Mouse (Mus musculus): ENCODE data around the gene Rere.
"Not testable (repeated sequence)": the region's sequence is repeated elsewhere in the genome, so short reads cannot be mapped to it uniquely, and the experiment has no call there.

Gene Rere

DNA sequence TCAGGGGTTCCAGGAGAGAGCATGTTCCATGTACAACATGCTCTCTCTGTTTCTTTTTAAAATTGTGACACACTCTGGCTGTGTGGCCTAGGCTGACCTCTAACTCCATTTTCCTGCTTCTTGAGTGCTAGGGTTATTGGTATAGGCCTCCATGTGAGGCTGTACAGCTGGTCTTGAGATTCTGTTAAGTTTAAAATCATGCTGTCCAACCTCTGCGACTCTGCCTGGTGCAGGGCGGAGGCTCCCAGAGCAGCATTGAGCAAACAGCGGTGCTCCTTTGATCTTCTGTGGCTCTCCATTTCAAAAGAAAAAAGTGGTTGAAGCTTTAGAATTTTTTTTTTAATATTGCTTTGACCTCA is 302.3 kb downstream of the Rere start:
- ChIA-PET CTCF (interaction anchor here in 2 of 4 experiments (0.7 to 0.9 kb wide), 2 partner anchors 28 to 341 kb away, joined by 3 read pairs; no protein-coding TSS in a partner anchor), POLR2A (interaction anchor here in 2 of 4 experiments (0.8 to 13.5 kb wide), 5 partner anchors 14 to 23 kb away, joined by 3 to 99 read pairs (median 4); no protein-coding TSS in a partner anchor)

DNA sequence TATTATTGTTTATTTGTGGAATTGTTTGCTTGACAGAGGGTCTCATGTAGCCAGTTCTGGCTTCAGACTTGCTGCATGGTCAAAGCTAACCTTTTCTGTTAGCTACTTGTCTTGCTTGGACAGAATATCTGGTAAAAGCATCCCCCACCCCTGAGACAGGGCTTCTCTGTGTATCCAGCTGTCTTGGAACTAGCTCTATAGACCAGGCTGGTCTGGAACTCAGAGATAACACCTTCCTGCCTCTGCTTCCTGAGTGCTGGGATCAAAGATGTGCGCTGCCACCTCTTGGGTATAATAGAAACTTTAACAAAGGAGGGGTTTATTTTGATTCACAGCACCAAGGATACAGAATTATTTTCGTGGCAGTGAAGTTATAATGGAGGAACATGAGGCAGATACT is 304.4 kb downstream of the Rere start:
- CTCF ChIA-PET = interaction anchor here in 1 of 4 experiments (0.6 kb wide), 1 partner anchor 145 kb away, joined by 3 read pairs; no protein-coding TSS in a partner anchor
- POLR2A ChIA-PET = interaction anchor here in 3 of 4 experiments (0.6 to 13.5 kb wide), 3 partner anchors 16 to 263 kb away, joined by 3 to 99 read pairs (median 4); no protein-coding TSS in a partner anchor

DNA sequence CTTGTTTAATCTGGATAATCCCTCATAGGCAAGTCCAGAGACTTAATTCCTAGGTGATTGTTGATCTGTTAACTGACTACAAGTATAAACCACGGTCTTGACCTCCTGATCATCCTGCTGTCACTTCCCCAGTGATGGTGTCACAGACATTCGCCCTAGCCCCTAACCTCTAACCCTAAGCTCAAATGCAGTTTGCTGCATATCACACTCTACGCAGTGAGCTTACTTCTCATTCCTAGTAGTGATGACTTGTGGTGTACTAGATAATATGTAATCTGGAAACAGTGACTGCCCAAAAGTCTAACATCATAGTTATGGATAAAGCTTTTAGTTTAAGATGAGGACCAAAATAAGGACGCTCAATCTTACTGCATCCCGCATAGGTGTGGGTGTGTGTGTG is 304.8 kb downstream of the Rere start:
- POLR2A ChIA-PET = interaction anchor here in 2 of 4 experiments (0.6 to 13.5 kb wide), 5 partner anchors 9 to 522 kb away, joined by 3 to 99 read pairs (median 4); no protein-coding TSS in a partner anchor
- CTCF ChIA-PET = interaction anchor here in 1 of 4 experiments (0.6 kb wide), 1 partner anchor 1388 kb away, joined by 6 read pairs; no protein-coding TSS in a partner anchor

DNA sequence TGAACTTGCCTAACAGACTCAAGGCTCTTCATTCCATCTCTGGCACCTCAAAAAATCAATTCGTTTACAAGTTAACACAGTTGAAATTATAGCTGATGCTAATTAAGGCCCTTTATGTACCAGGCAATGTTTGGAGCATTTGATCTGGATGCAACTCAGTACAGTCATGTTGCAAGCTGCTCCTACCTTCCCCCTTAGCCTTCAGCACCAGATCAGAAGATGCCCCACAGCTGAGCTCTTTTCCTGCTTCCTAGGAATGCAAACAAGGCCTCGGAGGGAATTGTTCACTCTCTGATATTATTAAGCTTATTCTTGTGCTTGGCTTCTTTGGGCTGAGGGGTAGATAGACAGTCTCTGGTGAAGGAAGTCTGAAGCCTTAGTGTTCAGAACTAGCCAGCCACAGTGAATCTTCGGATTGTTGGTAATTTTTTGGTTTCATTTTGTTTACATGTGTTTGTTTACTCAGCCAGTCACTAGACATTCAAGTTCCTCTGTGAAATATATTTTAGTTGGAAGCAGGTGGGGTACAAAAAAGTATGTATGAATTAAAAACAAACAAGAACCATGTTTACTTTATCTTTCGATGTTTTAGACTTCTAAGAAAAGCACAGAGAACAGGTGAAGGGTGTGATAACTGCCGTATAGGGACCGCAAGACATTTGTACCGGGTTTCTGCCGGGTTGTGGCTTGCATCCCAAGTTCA is 306.3 kb downstream of the Rere start:
- CTCF ChIA-PET = interaction anchor here in 3 of 4 experiments (0.6 to 1.1 kb wide), 6 partner anchors 8 to 817 kb away, joined by 3 read pairs; no protein-coding TSS in a partner anchor
- POLR2A ChIA-PET = interaction anchor here in 2 of 4 experiments (0.8 to 13.5 kb wide), 8 partner anchors 8 to 64 kb away, joined by 3 to 99 read pairs (median 4); no protein-coding TSS in a partner anchor

DNA sequence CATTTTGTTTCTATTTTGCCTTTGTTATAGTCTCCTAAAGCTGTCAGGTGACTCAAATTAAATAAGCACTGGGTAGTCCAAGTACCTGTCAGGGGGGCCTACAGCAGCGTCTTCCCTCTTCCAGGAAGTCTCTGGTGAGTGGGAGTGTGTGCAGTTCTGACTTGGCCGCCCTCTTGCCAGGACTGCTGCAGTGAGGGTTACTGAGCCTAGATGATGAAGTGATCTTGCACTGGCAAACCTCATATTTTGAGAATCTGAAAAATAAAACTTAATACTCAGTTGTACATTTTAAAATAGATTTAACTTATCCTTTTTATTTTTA is 306.8 kb downstream of the Rere start:
- ChIA-PET POLR2A (interaction anchor here in 2 of 4 experiments (1.0 to 13.5 kb wide), 5 partner anchors 10 to 65 kb away, joined by 3 to 99 read pairs (median 8); no protein-coding TSS in a partner anchor), CTCF (interaction anchor here in 3 of 4 experiments (0.6 to 1.1 kb wide), 4 partner anchors 9 to 817 kb away, joined by 3 read pairs; no protein-coding TSS in a partner anchor)

DNA sequence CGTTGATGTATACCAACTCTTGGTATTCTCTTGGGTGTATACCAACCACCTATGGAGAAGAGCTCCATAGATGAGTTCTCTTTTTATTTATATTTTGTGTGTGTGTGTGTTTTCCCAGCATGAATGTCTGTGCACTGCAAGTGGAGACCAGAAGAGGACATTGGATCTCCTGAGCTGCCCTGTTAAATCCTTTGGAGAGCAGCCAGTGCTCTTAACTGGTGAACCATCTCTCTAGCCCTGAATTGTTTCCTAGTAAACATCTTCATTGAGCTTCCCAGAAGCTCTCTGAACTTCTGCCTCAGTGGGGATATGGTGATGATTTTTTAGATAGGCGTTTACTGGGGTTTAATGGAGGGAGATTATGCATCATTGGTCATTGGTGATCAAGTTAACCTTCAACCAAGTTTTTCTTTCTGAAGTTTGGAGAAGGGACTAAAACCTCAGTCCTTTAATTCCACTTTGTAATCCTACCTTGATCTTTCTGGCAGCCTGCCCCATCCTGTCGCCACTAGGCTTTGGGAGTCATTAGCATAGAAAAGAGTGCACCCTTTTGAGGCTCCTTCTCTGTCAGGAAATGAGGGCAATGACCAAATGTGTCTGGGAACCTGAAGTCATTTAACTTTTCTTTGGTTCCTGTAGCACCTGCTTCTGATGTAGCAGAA is 309.3 kb downstream of the Rere start:
- POLR2A ChIA-PET = interaction anchor here in 2 of 4 experiments (0.5 to 13.5 kb wide), 7 partner anchors 8 to 324 kb away, joined by 3 to 99 read pairs (median 5); no protein-coding TSS in a partner anchor

DNA sequence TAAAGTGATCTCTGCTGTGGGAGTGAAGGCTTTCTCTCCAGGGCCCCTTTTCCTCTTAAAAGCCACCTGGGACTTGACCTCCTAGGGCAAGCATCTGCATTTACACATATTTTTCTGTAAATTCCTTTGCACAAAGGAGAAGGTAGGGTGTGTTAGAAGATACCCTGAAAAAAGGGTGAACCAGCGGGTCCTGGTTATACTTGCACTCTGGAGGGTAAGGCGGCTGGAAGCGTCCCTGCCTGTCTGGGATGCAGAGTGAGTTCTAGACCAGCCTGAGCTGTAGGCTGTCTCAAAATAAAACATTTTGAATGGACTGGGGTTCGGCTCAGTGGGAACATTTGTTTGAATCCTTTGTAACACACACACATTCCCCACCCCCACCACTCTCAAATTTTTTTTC is 310.2 kb downstream of the Rere start:
- ChIA-PET POLR2A (interaction anchor here in 2 of 4 experiments (0.6 to 1.7 kb wide), 7 partner anchors 10 to 362 kb away, joined by 3 to 7 read pairs (median 4); no protein-coding TSS in a partner anchor), CTCF (interaction anchor here (0.6 to 1.2 kb wide), 8 partner anchors 34 to 310 kb away, joined by 3 to 7 read pairs (median 4); partner anchors contain the start of gene Rere (in 1 of the 4))

More for the DNA sequence above, 309.3 kb downstream of the Rere start:
- CTCF ChIA-PET = interaction anchor here in 3 of 4 experiments (0.6 to 1.2 kb wide), 3 partner anchors 72 to 326 kb away, joined by 3 to 6 read pairs (median 3); no protein-coding TSS in a partner anchor

DNA sequence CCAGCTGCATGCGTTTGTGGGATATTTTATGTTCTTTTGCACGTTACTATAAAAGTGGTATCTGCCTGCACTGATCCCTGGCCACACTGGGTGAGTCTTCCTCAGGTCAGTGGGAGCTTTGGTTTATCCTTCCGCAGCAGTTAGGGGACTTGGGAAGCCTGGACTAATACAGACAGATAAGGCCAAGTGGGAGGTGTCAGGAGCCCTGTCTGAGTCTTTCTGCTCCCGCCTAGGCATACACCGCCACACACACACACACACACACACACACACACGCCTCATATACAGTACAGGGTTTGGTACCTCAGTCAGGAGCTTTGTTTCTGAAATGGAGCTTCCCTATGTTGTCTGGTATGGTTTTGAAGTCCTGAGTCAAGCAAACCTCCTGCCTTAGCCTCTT is 310.6 kb downstream of the Rere start:
- ChIA-PET CTCF (interaction anchor here (0.6 to 0.9 kb wide), 6 partner anchors 33 to 311 kb away, joined by 4 to 7 read pairs (median 4); partner anchors contain the start of gene Rere (in 1 of the 4)), POLR2A (interaction anchor here in 2 of 4 experiments (0.6 to 1.7 kb wide), 8 partner anchors 10 to 365 kb away, joined by 3 to 8 read pairs (median 4); no protein-coding TSS in a partner anchor)

DNA sequence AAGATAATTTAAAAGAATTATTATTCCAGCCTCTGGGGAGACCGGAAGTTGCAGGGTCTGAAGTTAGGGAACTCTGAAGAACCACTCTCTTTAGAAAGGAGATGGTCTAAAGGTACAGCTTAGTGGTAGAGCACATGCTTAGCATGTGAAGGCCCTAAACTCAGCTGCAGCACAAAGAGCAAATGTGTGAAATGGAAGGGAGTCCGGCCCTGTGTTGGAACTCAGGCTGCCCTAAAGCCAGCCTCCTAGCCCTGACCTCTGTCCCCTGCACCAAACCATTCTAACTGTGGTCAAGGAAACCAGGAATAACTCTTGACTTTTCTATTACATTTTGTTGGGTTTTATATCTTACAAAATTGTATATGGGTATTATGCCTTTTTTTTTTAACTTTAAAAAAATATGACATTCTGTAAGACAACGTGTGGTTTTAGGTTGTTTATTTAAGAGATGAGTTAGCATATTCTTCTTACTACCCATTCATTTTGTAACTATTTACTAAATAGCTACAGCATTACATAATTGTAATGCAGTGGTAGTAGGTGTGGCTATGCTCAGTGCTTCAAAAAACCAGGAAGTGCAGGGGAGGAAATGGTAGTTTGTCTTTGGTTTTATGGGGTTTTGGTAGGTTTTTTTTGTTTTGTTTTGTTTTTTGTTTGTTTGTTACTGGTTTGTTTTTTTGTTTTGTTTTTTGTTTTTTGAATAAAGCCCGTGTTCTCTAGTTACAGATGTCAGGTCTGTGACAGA is 312.2 kb downstream of the Rere start:
- CTCF ChIA-PET = no interaction called here

DNA sequence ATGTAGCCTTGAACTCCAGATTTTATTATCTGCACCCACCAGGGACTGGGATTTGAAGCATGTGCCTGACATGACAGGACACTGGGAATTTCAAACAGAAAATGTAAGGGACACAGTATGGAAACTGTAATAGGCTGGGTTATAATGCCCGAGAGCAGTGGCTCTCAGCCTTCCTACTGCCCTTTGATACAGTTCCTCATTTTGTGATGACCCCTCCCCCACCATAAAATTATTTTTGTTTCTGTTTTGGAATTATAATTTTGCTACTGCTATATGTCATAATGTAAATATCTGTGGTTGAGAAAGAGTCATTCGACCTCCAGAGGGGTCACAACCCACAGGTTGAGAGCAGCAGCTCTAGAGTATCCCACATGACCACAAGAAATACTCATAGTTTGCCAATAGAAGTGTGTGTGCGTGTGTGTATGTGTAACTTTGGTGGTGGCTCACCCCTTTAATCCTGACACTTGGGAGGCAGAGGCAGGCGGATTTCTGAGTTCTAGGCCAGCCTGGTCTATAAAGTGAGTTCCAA is 312.9 kb downstream of the Rere start:
- ChIA-PET CTCF (interaction anchor here in 2 of 4 experiments (0.6 kb wide), 2 partner anchors 55 to 266 kb away, joined by 3 read pairs; no protein-coding TSS in a partner anchor), POLR2A (interaction anchor here in 1 of 4 experiments (0.5 to 2.2 kb wide), 4 partner anchors 7 to 1608 kb away, joined by 3 to 5 read pairs (median 4); no protein-coding TSS in a partner anchor)

More for the DNA sequence above, 312.2 kb downstream of the Rere start:
- POLR2A ChIA-PET = interaction anchor here in 1 of 4 experiments (0.5 to 2.2 kb wide), 2 partner anchors 18 to 1609 kb away, joined by 3 to 5 read pairs; no protein-coding TSS in a partner anchor

DNA sequence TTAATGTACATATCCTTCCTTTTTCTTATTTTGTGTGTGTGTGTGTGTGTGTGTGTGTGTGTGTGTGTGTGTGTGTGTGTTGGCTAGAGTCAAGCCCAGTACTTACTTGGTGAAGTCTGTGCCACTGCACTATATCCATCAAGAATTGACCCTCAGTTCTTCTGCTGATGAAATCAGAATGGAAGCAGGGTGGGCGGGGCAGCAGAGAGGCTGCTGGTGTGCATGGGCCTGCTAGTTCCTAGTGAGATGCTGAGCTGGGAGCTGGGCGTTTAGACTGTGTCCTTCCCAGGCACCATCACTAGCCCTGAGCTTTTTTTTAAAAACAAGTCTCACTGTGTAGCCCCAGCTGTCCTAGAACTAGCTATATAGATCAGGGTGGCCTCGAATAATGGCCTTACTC is 313.6 kb downstream of the Rere start:
- CTCF ChIA-PET = interaction anchor here in 2 of 4 experiments (0.6 kb wide), 2 partner anchors 55 to 267 kb away, joined by 3 read pairs; no protein-coding TSS in a partner anchor
- POLR2A ChIA-PET = interaction anchor here in 2 of 4 experiments (0.7 to 2.2 kb wide), 6 partner anchors 8 to 741 kb away, joined by 3 to 5 read pairs (median 3); no protein-coding TSS in a partner anchor

DNA sequence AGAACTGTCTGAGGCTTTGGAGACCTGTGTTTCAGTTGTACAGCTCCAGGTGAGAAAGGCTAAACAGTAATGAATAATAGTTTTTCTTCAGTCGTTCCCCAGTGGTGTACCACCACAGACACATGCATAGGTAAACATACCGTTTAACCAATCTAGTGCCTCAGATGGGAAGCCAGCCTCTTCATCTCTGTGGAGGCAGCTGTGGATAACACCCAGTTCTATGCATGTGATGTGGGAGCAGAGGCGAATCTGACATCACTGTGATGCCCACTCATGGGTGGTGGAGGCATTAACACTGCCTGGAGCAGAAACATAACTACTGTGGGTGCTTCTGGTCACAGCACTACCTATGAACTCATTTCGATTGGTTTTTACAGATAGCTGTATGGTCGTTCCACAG is 314.5 kb downstream of the Rere start:
- ChIA-PET CTCF (no interaction called here), POLR2A (interaction anchor here in 2 of 4 experiments (0.7 to 2.2 kb wide), 3 partner anchors 9 to 72 kb away, joined by 3 to 5 read pairs (median 4); no protein-coding TSS in a partner anchor)

DNA sequence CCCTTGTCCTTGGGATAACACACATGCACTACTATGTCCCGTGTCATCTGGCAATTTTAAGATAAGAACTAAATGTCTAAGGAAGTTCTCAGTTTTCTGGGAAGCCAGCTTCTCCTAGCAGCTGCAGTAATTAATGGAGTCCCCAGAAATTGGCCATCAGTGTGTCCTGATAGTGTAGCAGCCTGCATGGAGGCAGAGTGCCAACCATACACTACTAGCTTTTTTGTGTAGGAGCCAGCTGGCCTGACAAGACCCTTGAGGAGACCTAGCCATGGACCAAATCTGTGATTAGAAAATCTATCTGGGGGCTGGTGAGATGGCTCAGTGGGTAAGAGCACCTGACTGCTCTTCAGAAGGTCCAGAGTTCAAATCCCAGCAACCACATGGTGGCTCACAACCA is 317.2 kb downstream of the Rere start:
- ChIA-PET POLR2A (interaction anchor here in 2 of 4 experiments (0.6 to 3.3 kb wide), 8 partner anchors 9 to 1514 kb away, joined by 3 to 18 read pairs (median 3); no protein-coding TSS in a partner anchor), CTCF (interaction anchor here in 3 of 4 experiments (0.6 to 1.2 kb wide), 4 partner anchors 10 to 44 kb away, joined by 3 to 4 read pairs (median 4); no protein-coding TSS in a partner anchor)

DNA sequence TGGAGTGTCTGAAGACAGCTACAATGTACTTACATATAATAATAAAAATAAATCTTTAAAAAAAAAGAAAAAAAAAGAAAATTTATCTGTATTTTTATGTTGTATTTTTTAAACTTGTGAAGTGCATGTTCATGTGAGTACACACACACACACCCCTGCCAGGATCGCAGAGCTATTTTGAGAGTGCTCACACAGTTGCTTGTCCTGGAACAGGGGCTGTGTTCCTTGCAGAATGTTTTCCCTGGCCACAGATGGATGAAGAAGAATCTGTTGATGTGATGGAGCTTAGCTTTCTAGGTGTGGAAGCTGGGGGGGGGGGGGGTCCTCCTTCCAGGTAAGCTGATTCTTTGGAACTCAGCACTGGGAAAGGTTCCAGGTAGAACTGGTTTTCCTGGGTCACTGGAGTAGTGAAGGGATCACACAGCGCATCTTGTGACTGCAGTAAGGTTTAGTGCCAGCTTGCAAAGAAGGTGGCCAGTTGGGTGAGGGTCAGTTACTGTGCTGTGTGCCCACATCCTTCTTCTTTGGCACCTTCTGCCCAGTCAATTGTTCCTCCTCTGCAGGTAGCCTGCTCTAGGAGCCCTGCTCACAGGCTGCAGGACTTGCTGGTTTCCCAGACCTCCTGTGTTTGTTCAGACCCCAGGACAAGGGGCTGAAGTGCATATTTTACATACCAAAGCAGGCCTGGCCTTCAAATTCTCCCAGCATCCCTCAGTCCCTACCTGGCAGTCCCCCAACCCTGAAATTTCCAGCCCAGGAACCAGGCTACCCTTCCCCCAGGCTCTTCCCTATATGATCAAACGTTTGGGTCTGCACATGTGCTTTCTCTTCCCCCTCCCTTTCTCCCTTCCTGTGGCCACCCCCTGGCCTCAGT is 317.9 kb downstream of the Rere start:
- POLR2A ChIA-PET = interaction anchor here in 3 of 4 experiments (0.7 to 3.3 kb wide), 8 partner anchors 10 to 27 kb away, joined by 3 to 18 read pairs (median 4); no protein-coding TSS in a partner anchor
- CTCF ChIA-PET = interaction anchor here in 3 of 4 experiments (0.6 to 1.2 kb wide), 4 partner anchors 11 to 308 kb away, joined by 3 to 4 read pairs (median 4); no protein-coding TSS in a partner anchor

DNA sequence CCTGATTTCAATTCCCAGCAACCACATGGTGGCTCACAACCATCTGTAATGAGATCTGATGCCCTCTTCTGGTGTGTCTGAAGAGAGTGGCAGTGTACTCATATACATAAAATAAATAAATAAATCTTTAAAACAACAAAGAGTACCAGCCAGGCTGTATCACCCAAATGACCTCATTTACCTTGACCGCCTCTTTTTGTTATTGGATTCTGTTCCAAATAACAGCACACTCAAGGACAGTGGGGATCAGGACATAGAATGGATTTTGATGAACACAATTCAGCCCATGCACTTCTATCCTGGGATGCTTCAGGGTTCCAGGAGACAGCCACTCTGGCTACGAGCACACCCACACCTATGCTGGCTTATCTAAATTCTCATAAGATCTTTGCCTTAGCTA is 319.1 kb downstream of the Rere start:
- POLR2A ChIA-PET = interaction anchor here in 2 of 4 experiments (0.5 to 3.3 kb wide), 3 partner anchors 11 to 271 kb away, joined by 5 to 18 read pairs (median 12); no protein-coding TSS in a partner anchor
- CTCF ChIA-PET = not testable (repeated sequence)

DNA sequence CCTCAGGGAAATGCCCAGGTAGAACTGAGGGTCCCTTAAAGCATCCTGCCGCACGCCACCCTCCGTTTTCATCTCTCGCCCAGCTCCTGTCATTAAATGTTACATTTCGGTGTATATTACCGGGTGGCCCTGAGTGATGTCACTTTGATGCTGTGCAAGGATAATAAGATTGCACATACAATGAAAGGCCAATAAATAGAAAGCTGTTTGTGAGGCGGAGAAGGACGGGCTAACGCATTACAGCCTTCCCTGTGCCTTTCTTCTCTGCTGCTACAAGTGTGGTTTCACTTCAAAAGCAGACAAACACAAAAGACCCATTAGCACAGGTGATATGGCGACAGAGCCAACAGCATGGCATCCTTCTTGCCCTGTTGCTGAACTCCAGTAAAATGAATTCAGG is 320.0 kb downstream of the Rere start:
- ChIA-PET POLR2A (interaction anchor here in 2 of 4 experiments (0.9 to 2.8 kb wide), 7 partner anchors 9 to 138 kb away, joined by 3 to 12 read pairs (median 4); no protein-coding TSS in a partner anchor), CTCF (interaction anchor here in 1 of 4 experiments (1.2 kb wide), 1 partner anchor 136 kb away, joined by 4 read pairs; no protein-coding TSS in a partner anchor)

Measured in embryonic stem cell, embryonic (primary cell).